Mouse (Mus musculus) C2C12 (cell line): ENCODE data around the gene Fam53b.

Experiments used
- CEBPB ChIP-seq: IDR thresholded peaks from one replicate; pipeline ENCODE4 v1.6.1; 2011; ENCODE audit warnings: low read depth, mild to moderate bottlenecking, control low read depth, moderate library complexity
- CTCF ChIP-seq: IDR thresholded peaks from one replicate; pipeline ENCODE4 v1.5.1; 2011; ENCODE audit not compliant: control insufficient read depth, insufficient read depth, insufficient read length
- FOSL1 ChIP-seq: IDR thresholded peaks from one replicate; pipeline ENCODE4 v1.8.0; 2011; ENCODE audit warnings: mild to moderate bottlenecking, low read length; ENCODE audit not compliant: poor library complexity, insufficient read depth, severe bottlenecking
- MAX ChIP-seq: IDR thresholded peaks from one replicate; pipeline ENCODE4 v1.6.1; 2011; ENCODE audit warnings: mild to moderate bottlenecking, control low read depth
- MYOD1 ChIP-seq: IDR thresholded peaks from one replicate; pipeline ENCODE4 v1.6.1; 2011; ENCODE audit warnings: low read depth; ENCODE audit not compliant: control insufficient read depth, insufficient read length
- MYOG ChIP-seq: IDR thresholded peaks from one replicate; pipeline ENCODE4 v1.6.1; 2011; ENCODE audit not compliant: control insufficient read depth, insufficient read length; ENCODE audit errors: extremely low read depth
- USF1 ChIP-seq: IDR thresholded peaks from one replicate; pipeline ENCODE4 v1.6.1; 2011; ENCODE audit warnings: low read depth, mild to moderate bottlenecking, control low read depth, moderate library complexity

GRCm38 (mm10) chr7:132729093-132729831, 84.4 kb downstream of the Fam53b start:
- no peak for TF ChIP-seq CTCF
- no peak for TF ChIP-seq MYOD1
- no peak for TF ChIP-seq MAX
- no peak for TF ChIP-seq MYOG
- no peak for TF ChIP-seq USF1
- no peak for TF ChIP-seq CEBPB
- TF ChIP-seq FOSL1, result no peak
